Mouse (Mus musculus) embryonic fibroblast, embryonic 13.5 days (primary cell): Measurements from ENCODE around the gene F8.

Source experiments
- CTCF ChIP-seq: IDR thresholded peaks from 2 replicates; pipeline ENCODE4 v1.5.1; 2011; ENCODE audit warnings: mild to moderate bottlenecking, control low read depth, low read length, moderate library complexity, borderline replicate concordance; ENCODE audit not compliant: insufficient read depth
- POLR2A ChIP-seq: IDR thresholded peaks from 2 replicates; pipeline ENCODE4 v1.6.1; 2011; ENCODE audit warnings: low read depth, mild to moderate bottlenecking, control low read depth, low read length, moderate library complexity

- TF ChIP-seq POLR2A = no peak
- no peak for TF ChIP-seq CTCF
Measured at GRCm38 (mm10) chrX:75323556-75323955, 58.9 kb downstream of the F8 start.
